Mouse (Mus musculus) naive thymus-derived CD4-positive, alpha-beta T cell, adult 5 months (primary cell): Measurements from ENCODE around the gene Heca. TPM values are rescaled to one million over a fixed set of nuclear protein-coding genes. Genes with fewer than 3 reads are reported as not detected.

Experiments used
- polyA plus RNA-seq: library from polyadenylated mRNA; unstranded; fragments of 100-300 nt; shearing (Covaris generic); gene quantifications from one replicate; pipeline ENCODE4 v1.2.1, GENCODE M21; 2017

Heca gene
- polyA plus RNA-seq: 170 TPM

DNA sequence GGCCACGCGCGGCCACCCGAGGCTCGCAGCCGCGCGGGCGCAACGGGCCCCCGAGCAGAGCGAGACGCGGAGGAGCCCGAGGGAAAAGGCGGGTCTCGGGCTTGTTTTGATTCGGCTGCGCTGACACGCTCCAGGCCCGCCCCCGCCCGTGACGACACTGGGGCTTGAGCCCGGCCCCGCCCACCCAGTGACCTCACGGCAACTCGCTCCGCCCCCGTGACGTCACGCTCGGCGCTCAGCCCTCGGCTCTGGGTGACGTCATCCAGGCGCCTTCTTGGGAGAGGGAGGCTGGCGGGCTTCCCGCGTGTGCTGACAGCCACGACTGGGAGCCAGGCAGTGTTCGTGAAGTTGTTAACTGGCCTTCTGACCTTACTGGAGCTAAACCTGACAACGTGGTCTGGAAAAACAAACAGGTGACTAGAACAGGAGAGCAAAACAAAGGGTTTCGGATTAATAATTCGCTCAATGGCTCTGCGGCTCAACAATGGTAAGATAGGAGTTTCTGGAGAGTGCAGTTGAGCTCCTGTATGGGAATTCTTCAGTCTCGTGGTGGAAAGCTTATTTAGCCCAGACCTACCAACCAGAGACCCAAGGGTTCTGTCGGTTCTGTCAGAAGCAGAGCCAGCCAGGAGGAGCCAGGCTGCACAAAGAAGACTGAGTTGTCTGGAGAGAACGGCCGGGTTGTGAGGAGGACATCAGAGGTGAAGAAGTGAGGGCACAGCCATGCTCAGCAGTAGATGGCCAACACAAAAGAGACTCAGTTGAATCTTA, at the start of gene Heca:
Gene Heca, minus strand, starts transcription at position 108 of the 771 bp plus-strand sequence.

Other genes with a start within 250 kb of the Heca start
- gene Cited2, start 224.8 kb downstream of the Heca start, polyA plus RNA-seq: 145 TPM
- not detected for gene Txlnb, start 151.8 kb downstream of the Heca start, polyA plus RNA-seq
- 240 TPM for gene Abracl, start 75.2 kb upstream of the Heca start, polyA plus RNA-seq
- 113 TPM for gene Reps1, start 107.8 kb upstream of the Heca start, polyA plus RNA-seq